Mouse (Mus musculus) left cerebral cortex, postnatal 25 days (tissue): ENCODE data around the gene Map1lc3b. TPM values are rescaled to one million over a fixed set of nuclear protein-coding genes. Genes with fewer than 3 reads are reported as not detected.

ENCODE experiments used
- DNase-seq, 2 experiments: peaks; one replicate each; pipeline ENCODE4 v3.0.0; 2022; ENCODE audit warnings: low spot score in 2 of 2, mixed read lengths in 1 of 2
- intact Hi-C: fragments of 180-260 bp; cut with DNase I; formaldehyde crosslinking; loops from one replicate; pipeline ENCODE4 v1.15.1; 2025
- total RNA-seq, 2 experiments: library from RNA; stranded (reverse); gene quantifications; 2 replicates each; pipeline ENCODE4 v1.2.3; 2021

Gene Map1lc3b
- total RNA-seq, 2 experiments from 2014 or later = 180 to 191 TPM

DNA sequence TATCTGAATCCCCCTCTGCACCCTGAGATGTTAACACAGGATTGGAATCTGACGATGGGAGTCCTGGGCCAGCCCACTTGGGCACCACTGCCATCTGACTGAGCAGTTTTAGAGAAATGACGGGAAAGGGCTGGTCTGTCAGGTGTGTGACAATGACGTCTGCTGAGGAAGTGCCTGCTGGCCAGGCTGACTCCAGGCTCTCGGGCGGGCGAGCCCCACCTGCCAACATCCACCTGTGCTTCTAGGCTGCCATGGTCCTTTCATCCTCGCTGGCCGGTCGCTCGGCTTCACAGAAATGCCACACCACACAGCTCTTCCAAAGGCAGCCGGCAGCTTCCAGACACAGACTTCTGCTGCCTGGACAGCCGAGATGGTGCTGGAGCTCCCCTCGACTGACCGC lies 9.7 kb downstream of the Map1lc3b start:
- intact Hi-C loops = loop anchor here (5.0 kb wide), 1 partner anchor 232 kb away; no protein-coding TSS in a partner anchor
- DNase-seq = no peak

DNA sequence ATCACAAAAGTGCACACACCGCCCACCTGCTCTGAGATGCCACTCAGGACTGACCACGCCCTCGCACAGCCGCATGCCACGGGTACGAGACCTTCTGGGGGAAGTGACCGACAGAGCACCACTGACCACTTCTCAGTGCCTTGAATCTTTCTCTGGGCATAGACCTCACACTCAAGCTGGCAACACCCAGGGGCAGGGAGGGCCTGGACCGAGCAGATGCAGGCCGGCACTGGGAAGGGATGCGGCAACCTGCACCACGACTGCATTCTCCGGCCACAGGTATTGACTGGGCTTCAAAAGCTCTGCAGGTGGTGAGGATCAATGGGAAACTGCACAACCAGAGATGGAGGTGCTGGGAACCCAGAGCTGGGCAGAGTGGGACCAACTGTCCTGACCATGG lies 12.2 kb downstream of the Map1lc3b start:
- intact Hi-C loops = loop anchor here (2.0 to 5.0 kb wide), 3 partner anchors 48 to 230 kb away; no protein-coding TSS in a partner anchor
- DNase-seq = no peak

DNA sequence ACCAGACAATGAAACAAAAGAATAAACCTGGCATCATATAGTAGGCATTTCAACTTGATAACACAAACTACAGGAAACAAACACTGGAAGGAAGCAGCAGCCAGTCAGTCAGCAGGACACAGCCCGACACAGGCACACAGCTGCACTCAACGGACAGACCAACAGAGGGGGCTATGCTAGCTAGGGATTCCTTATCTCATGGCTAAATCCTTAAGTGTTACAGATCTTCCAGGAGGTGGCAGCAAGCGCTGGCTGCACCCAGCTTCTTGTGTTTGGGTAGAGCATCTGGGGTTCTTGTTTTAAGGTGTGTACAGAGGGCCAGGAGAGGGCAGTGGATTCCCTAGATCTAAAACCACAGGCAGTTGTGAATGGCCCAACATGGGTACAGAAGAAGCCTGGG lies 12.7 kb downstream of the Map1lc3b start:
- intact Hi-C loops = loop anchor here (2.0 to 5.0 kb wide), 3 partner anchors 48 to 229 kb away; no protein-coding TSS in a partner anchor
- DNase-seq = peak; percentile 79 to 86

DNA sequence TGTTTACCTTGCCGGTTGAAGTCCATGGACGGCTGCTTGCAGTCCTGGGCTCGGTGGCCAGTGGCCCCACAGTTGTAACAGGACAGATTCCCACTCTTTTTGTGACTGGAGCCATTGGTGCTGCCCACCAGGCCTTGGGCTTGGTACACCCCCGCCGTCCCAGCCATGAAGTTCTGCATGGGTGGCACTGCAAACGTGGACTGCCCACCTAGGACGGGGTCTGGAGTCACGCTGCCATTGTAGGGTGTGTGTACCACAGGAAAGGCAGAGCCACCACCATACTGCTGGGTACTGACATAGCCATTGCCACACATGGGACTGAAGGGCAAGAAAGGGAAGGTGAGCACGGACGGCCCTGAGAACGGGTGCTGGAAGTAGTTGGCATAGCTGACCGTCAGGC lies 13.6 kb downstream of the Map1lc3b start:
- intact Hi-C loops = loop anchor here (2.0 to 5.0 kb wide), 3 partner anchors 47 to 228 kb away; no protein-coding TSS in a partner anchor
- DNase-seq = no peak

DNA sequence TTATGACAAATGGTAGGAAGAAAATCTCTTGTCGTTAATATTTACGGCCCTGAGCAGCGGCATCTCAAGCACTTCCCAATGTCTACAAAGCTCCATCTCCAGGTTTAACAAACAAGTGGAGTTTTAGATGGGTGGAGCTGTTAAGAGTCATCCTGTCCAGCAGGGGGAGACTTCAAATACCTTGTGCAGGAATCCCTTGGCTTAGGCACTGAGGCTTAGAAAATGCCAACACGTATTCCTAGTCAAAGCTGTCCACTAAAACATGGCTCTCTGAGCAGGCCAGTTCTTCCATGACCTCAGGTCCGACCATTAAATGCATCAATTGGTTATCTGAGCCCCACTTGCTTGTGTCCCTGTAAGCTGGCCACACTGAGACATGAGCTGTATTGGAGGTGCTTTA lies 17.5 kb downstream of the Map1lc3b start:
- intact Hi-C loops = no loop called here
- no peak for DNase-seq

DNA sequence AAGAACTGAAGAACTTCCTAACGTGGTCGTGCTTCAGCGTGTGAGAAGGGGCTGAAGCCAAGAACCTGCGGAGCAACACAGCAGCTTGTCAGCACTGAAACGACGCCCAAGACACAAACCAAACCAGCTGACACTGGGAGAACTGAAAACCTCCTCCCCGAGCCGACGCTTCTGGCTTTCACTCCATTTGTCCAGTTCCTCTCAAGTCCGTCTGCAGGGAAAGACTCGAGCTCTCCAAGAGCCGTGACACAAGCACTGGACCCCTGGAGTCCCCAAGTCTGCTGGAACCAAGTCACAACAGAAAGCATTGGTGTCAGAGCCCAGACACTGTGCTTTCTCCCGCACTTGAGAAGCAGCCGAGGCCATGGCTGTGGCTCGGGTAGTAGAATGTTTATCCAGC lies 19.1 kb downstream of the Map1lc3b start:
- DNase-seq = no peak
- intact Hi-C loops = no loop called here

DNA sequence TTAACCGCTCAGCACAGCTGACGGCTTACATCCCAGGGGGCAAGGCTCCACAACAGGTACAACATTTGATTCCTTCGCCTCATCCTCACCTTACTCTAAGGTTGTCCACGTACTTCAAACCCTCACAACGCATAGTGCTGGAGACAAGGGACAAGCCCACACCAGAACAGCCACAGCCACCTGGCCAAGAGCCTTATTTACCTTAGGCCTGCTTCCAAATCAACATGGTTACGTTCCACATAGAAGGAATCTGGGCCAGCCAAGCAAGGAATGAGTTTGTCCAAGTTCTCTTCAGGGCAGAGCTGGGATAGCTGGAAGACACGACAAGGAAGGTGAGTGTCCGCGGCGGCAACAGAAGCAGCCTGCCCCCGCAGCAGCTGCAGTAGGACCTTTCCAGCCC lies 19.8 kb downstream of the Map1lc3b start:
- intact Hi-C loops = no loop called here
- DNase-seq = no peak

DNA sequence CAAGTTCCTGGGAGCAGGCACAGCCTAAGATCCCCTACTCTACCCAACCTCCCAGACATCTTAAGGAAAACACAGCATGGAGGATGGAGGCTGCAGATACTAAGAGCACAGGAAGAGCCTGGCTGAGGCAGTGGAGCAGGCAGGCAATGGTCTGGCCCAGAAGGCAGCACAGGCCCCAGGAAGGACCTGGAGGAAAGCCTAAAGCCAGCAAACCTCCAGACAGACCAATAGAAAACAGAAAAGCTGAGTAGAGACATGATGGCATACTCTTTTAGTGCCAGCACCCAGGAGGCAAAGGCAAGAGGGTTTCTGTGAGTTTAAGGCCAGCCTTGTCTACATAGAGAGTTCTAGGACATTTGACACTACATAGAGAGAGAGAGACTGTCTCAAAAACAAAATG lies 23.3 kb downstream of the Map1lc3b start:
- DNase-seq = no peak
- intact Hi-C loops = no loop called here

DNA sequence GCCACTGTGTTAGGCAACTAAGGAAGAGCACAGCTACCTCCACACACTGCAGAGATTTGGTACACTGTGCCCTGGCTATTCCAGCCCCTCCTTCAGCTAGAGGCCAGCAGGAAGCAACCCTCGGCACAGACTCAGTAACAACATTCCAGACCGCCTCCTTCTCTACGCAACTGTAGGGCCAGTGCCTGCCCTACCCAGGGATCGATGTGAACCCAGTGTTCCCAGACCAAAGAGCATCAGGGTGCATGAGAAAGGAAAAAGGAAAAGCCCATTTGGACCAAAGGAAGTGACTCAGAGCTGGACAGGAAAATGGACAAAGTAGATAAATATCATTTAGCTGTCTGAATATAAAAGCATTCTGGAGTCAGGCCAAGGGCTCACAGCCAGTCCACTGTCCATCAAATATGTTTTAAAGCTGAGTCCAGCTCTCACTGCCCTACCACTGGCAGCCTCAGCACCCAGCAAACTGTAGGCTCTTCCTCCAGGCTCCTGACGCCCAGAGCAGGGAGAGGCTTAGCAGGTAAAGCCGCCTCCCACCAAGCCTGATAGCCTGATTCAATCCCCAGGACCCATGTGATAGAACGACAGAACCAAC lies 29.3 kb downstream of the Map1lc3b start:
- intact Hi-C loops = loop anchor here (5.0 kb wide), 1 partner anchor 68 kb away; no protein-coding TSS in a partner anchor

DNA sequence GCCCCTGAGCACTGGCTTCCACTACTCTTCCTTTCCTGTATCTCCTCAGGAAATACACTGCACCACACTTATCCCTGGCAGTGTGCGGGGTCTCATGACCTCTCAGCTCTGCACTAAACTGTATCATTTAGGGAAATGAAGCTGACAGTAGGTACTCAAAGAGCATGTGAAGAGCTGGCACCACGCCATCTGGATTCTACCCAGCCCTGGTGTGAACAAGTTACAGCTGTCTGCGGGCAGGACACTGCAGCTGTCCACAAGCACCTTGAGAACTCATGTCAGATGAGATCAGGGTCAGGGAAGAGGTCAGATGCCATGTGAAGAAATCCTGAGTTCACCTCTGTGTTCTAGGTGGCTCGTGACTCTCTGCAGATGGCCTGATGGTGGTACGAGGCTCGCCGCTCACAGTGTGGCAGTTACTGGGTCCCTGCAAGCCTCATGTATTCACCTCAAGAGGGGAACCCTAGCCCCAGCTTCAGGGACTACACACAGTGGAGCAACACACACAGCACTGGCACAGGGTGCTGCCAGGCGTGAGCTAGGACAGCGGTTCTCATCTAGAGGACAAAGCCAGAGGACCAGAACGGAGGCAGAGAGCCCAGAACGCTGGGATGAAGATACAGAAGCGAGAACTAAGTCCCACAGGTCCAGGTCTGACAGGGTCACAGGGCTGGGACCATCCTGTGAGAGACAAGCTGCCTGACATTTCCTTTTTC lies 30.8 kb downstream of the Map1lc3b start:
- DNase-seq = no peak
- intact Hi-C loops = no loop called here

More for the DNA sequence above, 29.3 kb downstream of the Map1lc3b start:
- no peak for DNase-seq

DNA sequence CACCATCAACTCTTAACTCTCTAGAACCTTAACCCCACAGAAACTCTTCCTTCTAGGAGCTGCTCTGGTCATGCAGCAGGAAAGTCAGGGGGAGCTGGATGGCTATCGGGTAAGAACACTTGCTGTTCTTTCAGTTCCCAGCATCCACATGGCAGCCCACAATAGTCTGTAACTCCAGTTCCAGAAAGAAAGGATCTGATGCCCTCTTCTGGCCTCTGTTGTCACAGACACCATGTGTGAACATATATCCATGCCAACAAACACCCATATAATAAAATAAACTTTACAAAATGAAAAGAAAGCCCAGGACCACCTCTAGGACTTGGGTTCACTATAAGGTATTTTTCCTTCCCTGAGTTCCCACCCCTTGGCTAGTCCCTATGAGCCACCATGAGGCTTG lies 31.7 kb downstream of the Map1lc3b start:
- DNase-seq = no peak
- intact Hi-C loops = no loop called here

DNA sequence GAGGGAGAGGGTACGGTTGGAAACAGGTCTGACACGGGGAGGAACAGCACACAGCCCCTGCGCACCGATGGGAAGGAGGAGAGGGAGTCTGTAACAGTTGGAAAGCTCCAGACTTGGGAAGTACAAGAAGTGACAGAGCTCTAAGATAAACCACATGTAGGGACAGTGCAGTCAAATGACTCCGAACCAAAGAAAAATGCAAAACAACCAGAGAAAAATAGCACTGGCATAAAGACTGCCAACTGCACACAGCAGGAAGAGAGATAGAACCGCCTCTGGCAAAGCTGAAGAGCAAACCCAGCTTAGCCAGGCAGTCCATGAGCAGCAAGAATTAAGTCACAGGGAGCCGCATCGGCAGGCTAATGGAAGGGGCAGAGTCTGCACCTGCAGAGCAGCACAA lies 32.9 kb downstream of the Map1lc3b start:
- intact Hi-C loops = no loop called here
- peak in 1 of 2 experiments; percentile 61 for DNase-seq

DNA sequence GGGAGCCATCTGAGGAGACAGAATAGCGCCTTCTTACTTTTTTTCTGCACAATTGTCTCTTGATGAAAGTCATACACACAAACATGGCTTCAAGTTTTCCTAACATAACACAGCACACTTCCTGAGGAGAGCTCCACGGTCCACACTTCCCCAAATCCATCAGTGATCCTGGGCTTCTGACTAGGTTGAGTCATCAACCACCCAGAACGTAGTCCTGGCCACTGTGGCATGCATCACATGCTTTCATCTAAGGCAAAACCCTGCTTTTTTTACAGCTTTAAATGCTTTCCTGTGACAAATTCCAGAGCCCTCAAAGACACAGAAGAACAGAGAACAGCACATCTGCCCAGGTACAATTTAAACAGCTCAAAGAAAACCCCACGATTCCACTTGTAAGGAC lies 38.5 kb downstream of the Map1lc3b start:
- DNase-seq = no peak
- intact Hi-C loops = no loop called here

DNA sequence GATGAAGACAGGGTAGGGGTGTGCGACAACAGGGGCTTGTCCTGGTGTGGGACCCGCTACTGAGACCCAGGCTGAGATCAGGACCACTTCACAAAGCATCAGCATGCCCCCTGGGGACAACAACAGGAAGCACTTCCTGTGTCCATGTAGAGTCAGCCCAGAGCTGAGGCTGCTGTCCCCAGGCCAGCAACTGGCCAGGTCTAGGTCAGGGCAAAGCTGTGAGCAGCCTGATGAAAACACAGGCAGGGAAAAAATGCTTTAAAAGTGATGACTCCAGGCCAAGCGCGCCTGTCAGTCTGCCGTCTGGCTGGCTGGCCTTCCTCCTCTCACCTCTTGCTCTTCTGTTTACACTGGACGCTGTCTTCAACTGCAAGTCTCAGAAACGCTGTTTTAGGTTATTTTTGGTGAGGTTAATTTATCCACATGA lies 41.5 kb downstream of the Map1lc3b start:
- no peak for DNase-seq
- intact Hi-C loops = no loop called here

DNA sequence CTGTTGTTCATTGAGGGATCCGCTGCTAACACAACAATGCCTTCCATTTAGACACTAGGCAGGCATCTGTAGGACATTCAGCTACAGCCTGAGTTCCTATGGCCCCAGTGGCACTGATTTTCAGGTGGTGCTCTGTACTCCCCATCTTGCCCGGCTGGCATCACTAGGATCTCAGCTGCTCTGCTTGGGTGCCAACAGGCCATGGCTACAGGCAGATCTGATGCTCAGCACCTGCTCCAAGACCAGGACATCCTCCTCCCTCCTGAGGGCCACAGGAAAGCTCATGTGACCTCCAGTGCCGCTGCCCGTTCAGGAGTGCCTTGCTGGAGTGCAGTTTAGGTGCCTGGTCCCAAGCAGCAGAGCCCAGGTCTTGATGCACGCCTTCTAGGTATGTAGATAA lies 42.2 kb downstream of the Map1lc3b start:
- no peak for DNase-seq
- intact Hi-C loops = no loop called here

DNA sequence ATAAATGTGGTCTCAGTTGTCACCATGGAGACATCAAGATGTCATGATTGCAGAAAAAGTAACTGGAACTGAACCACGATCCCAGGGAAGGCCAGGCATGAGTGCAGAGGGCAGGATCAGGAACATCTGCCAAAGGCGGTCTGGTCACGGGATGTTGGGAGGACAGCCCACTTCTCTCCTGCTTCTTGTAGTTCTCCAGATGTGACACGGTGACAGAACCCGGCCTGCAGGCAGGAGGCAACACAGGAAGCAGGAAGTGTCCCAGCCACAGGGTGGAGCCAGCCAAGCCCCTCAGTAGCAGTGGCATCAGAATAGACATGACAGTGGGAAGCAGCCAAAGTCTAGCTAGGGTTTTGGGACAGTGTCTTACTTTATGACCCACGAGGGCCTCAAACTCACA lies 45.4 kb downstream of the Map1lc3b start:
- intact Hi-C loops = no loop called here
- no peak for DNase-seq

DNA sequence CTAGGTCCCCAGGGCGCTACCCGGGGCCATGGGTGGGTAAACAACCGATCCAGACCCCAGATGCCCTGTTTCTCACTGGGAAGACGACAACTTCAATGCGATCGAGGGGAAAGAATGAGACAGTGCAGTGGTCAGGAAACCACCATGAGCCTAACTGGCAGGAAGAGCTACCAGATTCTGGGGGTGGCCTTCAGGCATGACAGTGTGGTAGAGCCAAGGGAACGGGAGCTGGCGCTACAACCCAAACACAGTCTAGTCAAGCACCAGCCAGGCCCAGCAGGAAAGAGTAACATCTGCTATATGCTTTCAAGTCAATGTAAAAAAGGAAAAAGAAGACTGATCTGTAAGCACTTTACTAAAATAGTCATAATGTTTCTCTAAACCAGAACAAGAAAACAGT lies 46.0 kb downstream of the Map1lc3b start:
- intact Hi-C loops = no loop called here
- DNase-seq = peak in 1 of 2 experiments; percentile 57

DNA sequence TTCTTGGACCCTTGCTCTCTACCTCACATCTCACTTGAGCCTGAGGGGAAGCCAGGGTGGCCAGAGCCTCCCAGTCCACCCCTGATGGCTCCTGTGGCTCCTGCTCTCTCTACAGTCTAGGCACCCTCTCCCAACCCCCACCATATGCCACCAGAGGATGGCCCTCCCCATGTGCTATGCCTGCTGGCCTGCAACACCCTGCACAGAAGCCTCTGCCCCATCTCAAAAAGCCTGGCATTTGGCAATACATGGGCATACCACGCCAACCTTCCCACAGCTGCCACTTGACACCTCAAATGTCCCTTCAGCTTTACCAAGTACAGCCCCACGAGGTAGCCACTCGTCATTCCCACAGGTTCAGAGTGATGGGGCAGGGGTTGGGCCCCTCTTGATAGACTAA lies 52.6 kb downstream of the Map1lc3b start:
- intact Hi-C loops = no loop called here
- DNase-seq = no peak

DNA sequence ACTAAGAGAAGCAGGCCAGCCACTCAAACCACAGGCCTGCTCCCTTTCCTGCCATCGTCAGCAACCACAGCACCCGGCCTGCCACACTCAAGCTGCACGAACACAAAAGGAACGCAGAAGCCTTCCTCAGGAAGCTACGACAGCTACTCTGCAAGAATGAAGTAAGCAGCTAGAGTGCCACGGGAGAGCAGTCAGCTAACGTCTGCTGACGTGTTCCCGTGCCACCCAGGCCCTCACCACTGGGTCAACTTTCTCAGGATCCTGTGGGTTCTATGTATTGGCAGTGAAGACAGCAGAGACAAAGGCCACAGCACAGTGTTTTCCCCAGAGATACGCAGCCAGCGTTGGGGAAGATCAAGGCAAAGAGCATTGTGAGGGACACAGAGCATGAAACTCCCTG lies 53.2 kb downstream of the Map1lc3b start:
- intact Hi-C loops = no loop called here
- DNase-seq = no peak

DNA sequence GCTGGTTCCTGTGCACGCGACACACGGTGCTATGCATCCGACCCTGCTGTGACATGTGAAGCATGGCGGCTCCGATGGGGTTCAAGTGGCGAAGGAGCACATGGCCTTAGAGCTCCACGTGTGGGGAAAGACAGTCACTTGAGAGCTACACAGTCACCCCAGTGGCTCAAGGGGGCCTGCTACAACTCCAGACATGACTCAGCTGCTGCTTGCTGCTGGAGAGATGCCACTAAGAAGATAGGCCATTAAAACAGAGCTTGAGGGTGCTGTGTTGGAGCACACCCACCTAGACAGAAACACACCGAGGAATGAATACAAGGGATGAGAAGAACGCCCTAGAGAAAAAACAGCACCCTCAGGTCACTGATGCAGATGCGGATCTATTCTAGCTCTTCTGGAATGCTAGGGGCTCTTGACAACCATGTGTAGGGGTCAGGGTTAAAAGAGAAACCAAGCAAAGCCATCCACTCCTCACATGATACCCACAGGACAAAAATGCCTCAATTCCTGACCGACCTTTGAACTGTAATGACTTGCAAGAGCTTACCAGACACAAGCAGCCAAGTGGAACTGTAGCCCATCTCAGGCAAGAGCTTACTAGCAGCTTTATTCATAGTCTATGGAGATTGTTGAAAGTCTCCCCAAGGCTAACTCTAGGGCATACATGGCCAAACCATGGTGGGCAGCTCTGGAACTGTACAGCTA lies 57.5 kb downstream of the Map1lc3b start:
- intact Hi-C loops = no loop called here
- no peak for DNase-seq
